Mouse (Mus musculus): Measurements from ENCODE around the gene Gng8. TPM values are rescaled to one million over a fixed set of nuclear protein-coding genes. Genes with fewer than 3 reads are reported as not detected.
A peak's percentile ranks its signal among the peaks of the same experiment; 100 is the strongest.

The Gng8 gene
- polyA plus RNA-seq, 1 experiment from 2014 or later = 16.0 TPM

GRCm38 (mm10) chr7:16917447-16917846 is 25.9 kb downstream of the Gng8 start:
- Histone ChIP-seq H3K9ac (replicated peaks; ENCODE audit: low read length) (no peak overlapping the region), H3K27ac (replicated peaks; ENCODE audit: low read depth, low read length) (no peak overlapping the region), H3K36me3 (replicated peaks; ENCODE audit: control insufficient read depth, insufficient read depth, low read depth, low read length) (peaks cover 15% of the 10 kb centered on the region), H3K4me1 (ENCODE audit: control insufficient read depth, insufficient read depth, low read length) (peaks cover 19% of the 10 kb centered on the region), H3K4me2 (ENCODE audit: low read depth, low read length) (no peak overlapping the region), H3K9me3 (replicated peaks; ENCODE audit: control insufficient read depth, low read length) (no peaks in the 10 kb centered on the region), H3K4me3 (ENCODE audit: low read depth, low read length) (no peak overlapping the region), H3K27me3 (ENCODE audit: control insufficient read depth, insufficient read depth, low read length) (no peaks in the 10 kb centered on the region)
- WGBS = 89% methylated on average over 11 of the region's 11 CpGs
- ATAC-seq (replicated peaks; ENCODE audit: insufficient number of reproducible peaks, low FRiP score, low TSS enrichment, low read depth) (no peak), DNase-seq (ENCODE audit: low spot score) (no peak)

- Histone ChIP-seq H3K4me3 (ENCODE audit: low read depth, low read length) (no peak overlapping the region), H3K27me3 (ENCODE audit: control insufficient read depth, insufficient read depth, low read length) (no peaks in the 10 kb centered on the region), H3K27ac (replicated peaks; ENCODE audit: low read depth, low read length) (no peak overlapping the region), H3K4me2 (ENCODE audit: low read depth, low read length) (no peak overlapping the region), H3K9ac (replicated peaks; ENCODE audit: low read length) (no peak overlapping the region), H3K9me3 (replicated peaks; ENCODE audit: control insufficient read depth, low read length) (no peaks in the 10 kb centered on the region), H3K4me1 (ENCODE audit: control insufficient read depth, insufficient read depth, low read length) (peaks cover 20% of the 10 kb centered on the region), H3K36me3 (replicated peaks; ENCODE audit: control insufficient read depth, insufficient read depth, low read depth, low read length) (peaks cover 15% of the 10 kb centered on the region)
- DNase-seq (ENCODE audit: low spot score) = no peak
- ATAC-seq (replicated peaks; ENCODE audit: insufficient number of reproducible peaks, low FRiP score, low TSS enrichment, low read depth) = no peak
- 90% methylated on average over 9 of the region's 9 CpGs for WGBS
These were observed 26.4 kb downstream of the Gng8 start for GRCm38 (mm10) chr7:16918014-16918413.

GRCm38 (mm10) chr7:16918670-16919069 is 27.1 kb downstream of the Gng8 start:
- Histone ChIP-seq H3K4me3 (ENCODE audit: low read depth, low read length) (no peak overlapping the region), H3K36me3 (replicated peaks; ENCODE audit: control insufficient read depth, insufficient read depth, low read depth, low read length) (peaks cover 15% of the 10 kb centered on the region), H3K4me1 (ENCODE audit: control insufficient read depth, insufficient read depth, low read length) (peaks cover 20% of the 10 kb centered on the region), H3K27ac (replicated peaks; ENCODE audit: low read depth, low read length) (no peak overlapping the region), H3K9me3 (replicated peaks; ENCODE audit: control insufficient read depth, low read length) (no peaks in the 10 kb centered on the region), H3K9ac (replicated peaks; ENCODE audit: low read length) (no peak overlapping the region), H3K27me3 (ENCODE audit: control insufficient read depth, insufficient read depth, low read length) (no peaks in the 10 kb centered on the region), H3K4me2 (ENCODE audit: low read depth, low read length) (no peak overlapping the region)
- ATAC-seq (replicated peaks; ENCODE audit: insufficient number of reproducible peaks, low FRiP score, low TSS enrichment, low read depth) (no peak), DNase-seq (ENCODE audit: low spot score) (no peak)
- WGBS = 90% methylated on average over 3 of the region's 3 CpGs

- Histone ChIP-seq H3K27me3 (ENCODE audit: control insufficient read depth, insufficient read depth, low read length) (no peaks in the 10 kb centered on the region), H3K9me3 (replicated peaks; ENCODE audit: control insufficient read depth, low read length) (no peaks in the 10 kb centered on the region), H3K27ac (replicated peaks; ENCODE audit: low read depth, low read length) (no peak overlapping the region), H3K36me3 (replicated peaks; ENCODE audit: control insufficient read depth, insufficient read depth, low read depth, low read length) (peaks cover 13% of the 10 kb centered on the region), H3K4me2 (ENCODE audit: low read depth, low read length) (no peak overlapping the region), H3K9ac (replicated peaks; ENCODE audit: low read length) (no peak overlapping the region; the same call in 1 of the 2 replicates), H3K4me1 (ENCODE audit: control insufficient read depth, insufficient read depth, low read length) (peaks cover 20% of the 10 kb centered on the region), H3K4me3 (ENCODE audit: low read depth, low read length) (no peak overlapping the region)
- DNase-seq (ENCODE audit: low spot score) = no peak
- no peak for ATAC-seq (replicated peaks; ENCODE audit: insufficient number of reproducible peaks, low FRiP score, low TSS enrichment, low read depth)
- WGBS = 87% methylated on average over 13 of the region's 13 CpGs
These were observed 28.0 kb downstream of the Gng8 start for GRCm38 (mm10) chr7:16919395-16920149.

GRCm38 (mm10) chr7:16920150-16920579 is 28.6 kb downstream of the Gng8 start:
- no peak overlapping the region for H3K4me2 ChIP-seq (ENCODE audit: low read depth, low read length)
- no peak for ATAC-seq (replicated peaks; ENCODE audit: insufficient number of reproducible peaks, low FRiP score, low TSS enrichment, low read depth)
- no peaks in the 10 kb centered on the region for H3K9me3 ChIP-seq (replicated peaks; ENCODE audit: control insufficient read depth, low read length)
- H3K27me3 ChIP-seq (ENCODE audit: control insufficient read depth, insufficient read depth, low read length) = no peaks in the 10 kb centered on the region
- no peak for DNase-seq (ENCODE audit: low spot score)
- peaks cover 20% of the 10 kb centered on the region for H3K4me1 ChIP-seq (ENCODE audit: control insufficient read depth, insufficient read depth, low read length)
- 81% methylated on average over 7 of the region's 7 CpGs for WGBS
- no peak overlapping the region for H3K4me3 ChIP-seq (ENCODE audit: low read depth, low read length)
- H3K9ac ChIP-seq (replicated peaks; ENCODE audit: low read length) = no peak overlapping the region; the same call in 1 of the 2 replicates
- H3K36me3 ChIP-seq (replicated peaks; ENCODE audit: control insufficient read depth, insufficient read depth, low read depth, low read length) = peaks cover 8% of the 10 kb centered on the region
- no peak overlapping the region for H3K27ac ChIP-seq (replicated peaks; ENCODE audit: low read depth, low read length)

- peaks cover 8% of the 10 kb centered on the region for H3K36me3 ChIP-seq (replicated peaks; ENCODE audit: control insufficient read depth, insufficient read depth, low read depth, low read length)
- ATAC-seq (replicated peaks; ENCODE audit: insufficient number of reproducible peaks, low FRiP score, low TSS enrichment, low read depth) (no peak), DNase-seq (ENCODE audit: low spot score) (peak; percentile 76)
- H3K27ac ChIP-seq (replicated peaks; ENCODE audit: low read depth, low read length) = peak overlapping the region; percentile 80
- peak overlapping the region; percentile 68 for H3K4me3 ChIP-seq (ENCODE audit: low read depth, low read length)
- peak overlapping the region; percentile 48 for H3K9ac ChIP-seq (replicated peaks; ENCODE audit: low read length)
- H3K9me3 ChIP-seq (replicated peaks; ENCODE audit: control insufficient read depth, low read length) = no peaks in the 10 kb centered on the region
- 36% methylated on average over 21 of the region's 21 CpGs for WGBS
- H3K4me2 ChIP-seq (ENCODE audit: low read depth, low read length) = peak overlapping the region; percentile 79
- H3K4me1 ChIP-seq (ENCODE audit: control insufficient read depth, insufficient read depth, low read length) = peaks cover 20% of the 10 kb centered on the region
- no peaks in the 10 kb centered on the region for H3K27me3 ChIP-seq (ENCODE audit: control insufficient read depth, insufficient read depth, low read length)
These were observed 29.5 kb downstream of the Gng8 start for GRCm38 (mm10) chr7:16920818-16921791.

GRCm38 (mm10) chr7:16921881-16922335 is 30.3 kb downstream of the Gng8 start:
- H3K27me3 ChIP-seq (ENCODE audit: control insufficient read depth, insufficient read depth, low read length) = no peaks in the 10 kb centered on the region
- 38% methylated on average over 6 of the region's 6 CpGs for WGBS
- peaks cover 5% of the 10 kb centered on the region for H3K36me3 ChIP-seq (replicated peaks; ENCODE audit: control insufficient read depth, insufficient read depth, low read depth, low read length)
- peak overlapping the region; percentile 80 for H3K27ac ChIP-seq (replicated peaks; ENCODE audit: low read depth, low read length)
- peak overlapping the region; percentile 79 for H3K4me2 ChIP-seq (ENCODE audit: low read depth, low read length)
- DNase-seq (ENCODE audit: low spot score) (no peak), ATAC-seq (replicated peaks; ENCODE audit: insufficient number of reproducible peaks, low FRiP score, low TSS enrichment, low read depth) (no peak)
- H3K4me3 ChIP-seq (ENCODE audit: low read depth, low read length) = peak overlapping the region; percentile 68
- H3K4me1 ChIP-seq (ENCODE audit: control insufficient read depth, insufficient read depth, low read length) = peaks cover 20% of the 10 kb centered on the region
- no peaks in the 10 kb centered on the region for H3K9me3 ChIP-seq (replicated peaks; ENCODE audit: control insufficient read depth, low read length)
- peak overlapping the region; percentile 48 for H3K9ac ChIP-seq (replicated peaks; ENCODE audit: low read length)
